Mouse (Mus musculus) kidney, adult 8-10 months (tissue): ENCODE data around the gene Ncoa3.

Experiments used
- DNase-seq, 2 experiments: peaks; one replicate each; pipeline ENCODE4 v3.0.0; 2022

The Ncoa3 gene

GRCm38 (mm10) chr2:166042542-166042941 lies 50.1 kb downstream of the Ncoa3 start:
- DNase-seq: no peak

GRCm38 (mm10) chr2:166045006-166045405 lies 52.6 kb downstream of the Ncoa3 start:
- no peak for DNase-seq

- no peak for DNase-seq
Measured at GRCm38 (mm10) chr2:166045549-166046501, 53.4 kb downstream of the Ncoa3 start.

GRCm38 (mm10) chr2:166047931-166048330 lies 55.5 kb downstream of the Ncoa3 start:
- peak in 1 of 2 experiments; percentile 65 for DNase-seq

GRCm38 (mm10) chr2:166048852-166049251 lies 56.4 kb downstream of the Ncoa3 start:
- DNase-seq: no peak

GRCm38 (mm10) chr2:166051421-166051820 lies 59.0 kb downstream of the Ncoa3 start:
- no peak for DNase-seq

GRCm38 (mm10) chr2:166051966-166052365 lies 59.5 kb downstream of the Ncoa3 start:
- no peak for DNase-seq

- no peak for DNase-seq
Measured at GRCm38 (mm10) chr2:166054002-166054539, 61.6 kb downstream of the Ncoa3 start.

GRCm38 (mm10) chr2:166059684-166060423 lies 67.4 kb downstream of the Ncoa3 start:
- DNase-seq: peak in 1 of 2 experiments; percentile 67

- DNase-seq: no peak
Measured at GRCm38 (mm10) chr2:166062008-166062407, 69.6 kb downstream of the Ncoa3 start.

- no peak for DNase-seq
Measured at GRCm38 (mm10) chr2:166062431-166062830, 70.0 kb downstream of the Ncoa3 start.

- DNase-seq: no peak
Measured at GRCm38 (mm10) chr2:166066434-166066833, 74.0 kb downstream of the Ncoa3 start.

- DNase-seq: no peak
Measured at GRCm38 (mm10) chr2:166068261-166068660, 75.8 kb downstream of the Ncoa3 start.

GRCm38 (mm10) chr2:166069164-166069563 lies 76.7 kb downstream of the Ncoa3 start:
- DNase-seq: no peak

GRCm38 (mm10) chr2:166069738-166070137 lies 77.3 kb downstream of the Ncoa3 start:
- DNase-seq: no peak

- DNase-seq: no peak
Measured at GRCm38 (mm10) chr2:166071481-166071880, 79.0 kb downstream of the Ncoa3 start.

GRCm38 (mm10) chr2:166071889-166072288 lies 79.5 kb downstream of the Ncoa3 start:
- DNase-seq: no peak

- no peak for DNase-seq
Measured at GRCm38 (mm10) chr2:166073082-166073481, 80.6 kb downstream of the Ncoa3 start.

- no peak for DNase-seq
Measured at GRCm38 (mm10) chr2:166074322-166074721, 81.9 kb downstream of the Ncoa3 start.

- DNase-seq: no peak
Measured at GRCm38 (mm10) chr2:166077371-166077770, 84.9 kb downstream of the Ncoa3 start.

- DNase-seq: no peak
Measured at GRCm38 (mm10) chr2:166079231-166079630, 86.8 kb downstream of the Ncoa3 start.

GRCm38 (mm10) chr2:166079961-166080885 lies 87.8 kb downstream of the Ncoa3 start:
- DNase-seq: peak; percentile 40 to 57
